Mouse (Mus musculus): Measurements from ENCODE around the gene Olfr237-ps1. TPM values are rescaled to one million over a fixed set of nuclear protein-coding genes. Genes with fewer than 3 reads are reported as not detected.
"Not testable (repeated sequence)": the region's sequence is repeated elsewhere in the genome, so short reads cannot be mapped to it uniquely, and the experiment has no call there.

The Olfr237-ps1 gene
- total RNA-seq (2022) = not detected

DNA sequence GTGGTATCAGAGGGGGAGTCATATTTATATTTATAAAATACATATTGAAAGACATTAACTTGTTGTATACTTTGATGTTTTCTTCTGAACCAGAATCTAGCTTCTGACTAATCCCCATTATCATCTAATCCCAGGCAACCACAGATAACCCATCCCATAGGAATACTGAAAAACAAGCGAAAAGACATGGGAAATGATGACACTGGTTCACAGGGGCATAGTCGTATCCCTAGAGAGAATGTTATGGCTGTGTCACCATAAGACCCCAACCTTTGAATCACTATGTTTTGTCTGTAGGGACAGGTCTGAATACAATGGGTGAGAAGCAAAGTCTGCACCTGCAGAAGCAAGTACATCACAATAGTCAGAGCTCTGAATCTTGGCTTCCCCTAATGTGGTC is at the start of gene Olfr237-ps1:
Gene Olfr237-ps1, plus strand, starts transcription at position 301 of the 400 bp plus-strand sequence.
- DNase-seq (ENCODE audit: low spot score) = not testable (repeated sequence)

DNA sequence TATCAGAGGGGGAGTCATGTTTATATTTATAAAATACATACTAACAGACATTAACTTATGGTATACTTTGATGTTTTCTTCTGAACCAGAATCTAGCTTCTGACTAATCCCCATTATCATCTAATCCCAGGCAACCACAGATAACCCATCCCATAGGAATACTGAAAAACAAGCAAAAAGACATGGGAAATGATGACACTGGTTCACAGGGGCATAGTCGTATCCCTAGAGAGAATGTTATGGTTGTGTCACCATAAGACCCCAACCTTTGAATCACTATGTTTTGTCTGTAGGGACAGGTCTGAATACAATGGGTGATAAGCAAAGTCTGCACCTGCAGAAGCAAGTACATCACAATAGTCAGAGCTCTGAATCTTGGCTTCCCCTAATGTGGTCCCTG is 40.3 kb upstream of the Olfr237-ps1 start, which contains the start of gene Olfr441:
Gene Olfr441, plus strand, starts transcription at position 301 of the 400 bp plus-strand sequence.
- DNase-seq (ENCODE audit: low spot score) = not testable (repeated sequence)

DNA sequence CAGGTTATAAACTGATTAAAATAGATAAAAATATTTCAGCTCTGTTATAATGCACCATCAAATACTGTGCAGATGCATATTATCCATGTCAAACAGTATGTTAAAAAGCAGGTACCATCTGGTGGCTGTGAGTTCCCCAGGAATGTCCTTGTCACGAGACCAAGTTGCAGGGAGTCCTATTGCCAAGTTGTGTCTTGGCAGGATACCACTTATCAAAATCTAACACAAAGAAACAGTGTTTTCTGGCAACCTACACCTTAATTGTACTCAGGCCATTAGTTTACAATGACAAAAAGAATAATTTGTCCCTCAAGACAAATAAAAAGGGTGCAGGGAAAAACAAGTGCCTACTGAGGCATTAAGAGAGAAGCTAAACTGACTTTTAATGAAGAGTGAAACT is 13.1 kb downstream of the Olfr237-ps1 start:
- DNase-seq (ENCODE audit: low spot score) = no peak

DNA sequence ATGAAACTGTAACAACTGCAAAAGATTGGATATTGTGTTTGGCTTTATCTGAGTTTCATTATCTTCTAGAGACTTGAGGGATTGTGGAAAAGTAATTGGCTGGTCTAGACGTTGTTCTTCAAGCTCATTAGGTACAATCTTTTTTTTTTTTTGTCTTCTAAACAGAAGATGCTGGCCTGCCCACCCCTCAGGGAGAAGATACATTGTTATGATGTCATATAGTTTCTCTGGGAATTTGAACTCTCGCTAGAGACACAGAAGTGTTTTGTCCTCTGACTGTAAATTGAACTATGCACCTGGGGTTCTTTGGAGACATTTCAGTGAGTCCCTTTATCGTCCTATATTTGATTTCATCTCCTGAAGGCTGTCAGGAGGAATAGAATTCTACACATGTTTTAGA is 16.6 kb downstream of the Olfr237-ps1 start, which contains the start of gene Olfr437:
Gene Olfr437, plus strand, starts transcription at position 301 of the 400 bp plus-strand sequence.
- no peak for DNase-seq (ENCODE audit: low spot score)

DNA sequence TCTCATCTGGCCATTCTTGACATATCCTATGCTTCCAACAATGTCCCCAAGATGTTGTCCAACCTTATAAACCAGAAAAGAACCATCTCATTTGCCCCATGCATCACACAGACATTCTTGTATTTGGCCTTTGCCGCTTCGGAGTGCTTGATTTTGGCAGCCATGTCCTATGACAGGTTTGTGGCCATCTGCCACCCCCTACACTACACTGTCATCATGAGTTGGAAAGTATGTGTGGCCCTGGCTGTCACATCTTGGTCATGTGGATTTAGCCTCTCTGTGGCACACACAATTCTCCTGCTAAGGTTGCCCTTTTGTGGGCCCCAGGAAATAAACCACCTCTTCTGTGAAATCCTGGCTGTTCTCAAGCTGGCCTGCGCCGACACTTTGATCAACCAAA is 20.9 kb downstream of the Olfr237-ps1 start:
- DNase-seq (ENCODE audit: low spot score) = no peak

DNA sequence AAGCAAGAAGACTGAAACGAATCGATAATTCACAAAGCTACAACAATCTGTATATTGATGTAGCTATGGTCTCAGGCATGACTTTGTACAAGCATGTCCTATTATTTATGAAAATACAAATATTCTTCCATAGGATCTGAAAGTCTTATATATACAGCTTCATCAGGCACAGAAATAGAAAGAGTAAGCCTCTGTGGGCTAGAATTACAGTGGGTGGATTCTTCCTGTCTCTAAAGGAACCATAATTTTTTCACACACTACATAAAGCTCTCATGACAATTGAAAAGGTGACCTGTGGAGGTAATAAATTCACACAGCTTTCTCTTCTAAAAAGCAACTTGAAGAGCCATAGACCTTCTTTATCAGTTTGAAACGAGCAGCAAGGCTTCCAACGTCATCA is 25.5 kb downstream of the Olfr237-ps1 start, which contains the start of gene Olfr13:
Gene Olfr13, plus strand, starts transcription at position 301 of the 400 bp plus-strand sequence.
- no peak for DNase-seq (ENCODE audit: low spot score)

DNA sequence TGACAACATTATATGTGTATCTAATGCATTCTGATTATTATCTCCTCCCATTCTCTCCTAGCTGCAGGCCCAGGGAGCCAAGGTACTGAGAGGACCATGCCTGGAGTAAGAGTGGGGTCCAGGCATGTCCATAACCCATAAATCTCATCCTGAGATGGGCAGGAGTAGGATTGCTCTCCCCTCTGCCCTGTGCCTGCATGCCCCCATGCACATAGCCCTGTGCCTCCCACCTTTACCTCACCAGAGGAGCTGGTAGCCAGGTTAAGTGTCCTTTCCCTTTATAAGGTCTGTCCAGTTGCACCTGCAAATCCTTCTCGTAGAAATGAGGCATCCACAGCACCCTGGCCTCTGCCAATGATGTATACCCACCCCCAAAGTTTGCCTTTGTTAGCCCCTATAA is 31.8 kb downstream of the Olfr237-ps1 start:
- DNase-seq (ENCODE audit: low spot score) = no peak

DNA sequence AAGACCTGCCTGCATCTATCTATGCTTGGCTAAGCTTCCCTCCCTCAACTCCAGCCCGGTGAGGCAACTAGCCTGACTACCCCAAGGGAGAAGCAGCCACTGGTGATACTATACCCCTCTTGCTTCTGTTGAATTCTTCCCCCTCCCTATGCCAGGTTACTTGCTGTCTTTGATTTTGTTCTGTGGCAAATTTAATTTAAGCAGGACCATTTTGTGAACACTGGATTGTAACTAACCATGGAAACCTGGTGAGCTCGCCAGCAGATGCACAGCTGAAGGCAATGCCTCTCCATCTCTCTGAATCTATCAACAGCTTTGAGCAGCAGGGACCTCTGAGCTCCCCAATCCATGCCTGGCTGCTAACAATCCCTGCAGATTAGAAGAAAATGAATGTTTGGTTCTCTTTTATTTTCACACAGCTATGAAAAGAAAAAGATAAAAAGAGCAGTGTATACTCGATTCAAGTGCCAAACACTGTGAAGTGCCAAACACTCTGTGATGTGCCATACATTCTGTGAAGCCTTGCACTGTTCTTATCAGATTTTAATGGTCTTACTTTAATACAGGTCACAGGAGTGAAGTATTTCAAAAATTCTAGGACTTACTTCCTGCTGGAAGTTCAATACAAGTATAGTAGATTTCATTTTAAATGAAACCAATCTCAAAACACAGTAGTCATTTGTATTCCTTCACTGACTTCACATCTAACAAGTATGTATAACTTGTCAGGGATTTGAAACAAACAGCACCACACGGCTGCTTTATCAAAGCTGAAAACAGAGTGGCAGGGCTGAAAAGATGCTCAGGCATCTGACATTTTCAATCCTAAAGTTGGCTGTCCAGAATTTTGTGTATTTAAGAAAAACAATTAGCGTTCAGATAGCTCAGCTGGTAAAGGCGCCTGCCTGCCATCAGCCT is 32.5 kb downstream of the Olfr237-ps1 start:
- no peak for DNase-seq (ENCODE audit: low spot score)

DNA sequence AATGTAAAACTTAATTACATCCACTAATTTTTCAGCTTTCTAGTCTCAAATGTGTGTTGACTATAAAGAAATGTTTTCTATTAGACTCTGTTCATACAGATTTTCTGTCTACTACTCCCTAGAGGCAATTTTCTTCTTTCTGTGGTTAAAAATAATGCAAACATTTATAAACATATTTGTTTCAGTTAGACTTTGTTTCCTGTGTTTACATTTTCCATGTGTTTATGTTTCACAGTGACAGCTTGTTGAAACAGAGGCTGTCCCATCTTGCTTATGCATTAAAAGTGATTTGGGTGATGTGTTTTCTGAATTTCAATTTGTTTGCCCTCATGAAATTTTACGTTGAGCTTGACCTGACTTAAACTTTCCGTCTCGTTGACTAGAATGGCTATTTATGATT is 44.6 kb downstream of the Olfr237-ps1 start:
- DNase-seq (ENCODE audit: low spot score) = no peak

DNA sequence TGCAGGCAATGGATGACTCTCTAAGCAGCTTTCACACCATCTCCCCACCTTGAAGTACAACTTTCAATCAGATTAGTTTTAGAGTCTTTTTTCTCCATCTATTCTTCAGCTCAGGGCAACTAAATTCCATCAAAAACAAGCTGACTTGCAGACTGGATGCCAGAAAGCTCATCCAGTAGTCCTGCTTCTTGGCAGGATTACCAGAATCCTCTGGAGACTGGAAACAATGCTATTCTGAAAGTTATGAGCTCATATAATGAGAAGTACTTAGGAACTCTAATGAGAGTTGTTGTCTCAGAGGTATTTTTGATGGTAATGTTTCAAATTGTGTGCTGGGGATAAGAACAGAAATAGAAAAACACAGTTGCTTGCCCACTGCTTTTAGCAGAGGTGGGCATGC is 50.4 kb downstream of the Olfr237-ps1 start, which contains the start of gene Olfr435:
Gene Olfr435, plus strand, starts transcription at position 366 of the 400 bp plus-strand sequence.
- no peak for DNase-seq (ENCODE audit: low spot score)

DNA sequence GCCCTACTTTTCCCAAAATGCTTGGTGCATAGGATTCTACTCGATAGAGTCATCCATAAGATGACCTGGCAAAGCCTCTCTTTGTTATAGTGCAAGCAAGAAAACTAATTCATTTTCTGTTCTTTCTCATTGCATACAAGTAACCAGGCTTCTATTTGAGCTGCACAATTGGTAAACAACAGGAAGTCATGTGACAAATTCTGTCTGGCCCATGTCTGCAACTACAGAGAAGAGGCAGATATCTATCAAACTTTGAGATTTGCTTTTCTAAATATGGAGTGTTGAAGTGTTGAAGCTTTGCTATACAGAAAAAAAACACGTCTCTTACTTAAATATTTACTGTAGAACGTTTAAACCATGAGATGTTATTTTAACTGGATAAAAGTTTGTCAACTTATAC is 51.7 kb downstream of the Olfr237-ps1 start:
- no peak for DNase-seq (ENCODE audit: low spot score)

DNA sequence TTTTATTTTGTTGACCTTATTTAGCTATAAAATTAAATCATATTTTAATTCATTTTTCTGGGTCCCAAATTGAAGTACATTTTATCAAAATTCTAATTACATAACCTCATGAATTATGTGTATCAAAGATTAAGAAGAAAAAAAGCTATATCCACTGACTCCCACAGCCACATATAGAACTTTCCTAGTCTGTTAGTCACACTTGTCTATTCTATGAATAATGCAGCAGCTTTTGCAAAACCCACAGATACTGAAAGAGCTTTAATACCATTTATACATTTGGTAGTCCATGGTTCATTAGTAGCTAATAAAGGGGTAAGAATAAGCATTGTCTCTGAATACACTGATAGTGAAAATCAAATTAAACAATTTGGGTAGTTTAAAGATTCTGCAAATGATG is 56.4 kb downstream of the Olfr237-ps1 start:
- no peak for DNase-seq (ENCODE audit: low spot score)

DNA sequence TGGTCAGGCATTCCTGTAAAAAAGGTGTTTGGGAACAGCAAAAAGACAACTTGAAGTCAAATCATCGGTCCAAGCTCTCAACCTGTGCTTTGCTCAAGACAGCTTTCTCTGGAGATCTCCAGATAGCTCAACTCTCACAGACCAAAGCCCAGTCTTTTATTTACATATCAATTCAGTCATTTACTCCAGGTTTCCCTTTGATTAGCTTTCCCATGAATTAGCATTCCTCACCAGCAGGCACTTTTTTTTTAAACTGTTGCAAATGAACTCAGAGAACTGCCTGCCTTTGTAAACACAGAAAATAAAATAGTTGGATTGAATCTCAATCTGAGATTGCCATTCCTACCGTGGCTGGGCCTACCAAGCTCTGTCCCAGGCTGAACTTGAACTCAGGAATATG is 59.0 kb downstream of the Olfr237-ps1 start:
- no peak for DNase-seq (ENCODE audit: low spot score)

Other genes starting within 250 kb of the Olfr237-ps1 start
- not detected for gene Olfr447, start 237.7 kb upstream of the Olfr237-ps1 start, total RNA-seq (2022)
- not detected for gene Olfr446, start 225.2 kb upstream of the Olfr237-ps1 start, total RNA-seq (2022)
- not detected for gene Olfr444, start 197.5 kb upstream of the Olfr237-ps1 start, total RNA-seq (2022)
- gene Olfr441, start 40.2 kb upstream of the Olfr237-ps1 start, total RNA-seq (2022) = not detected
- not detected for gene Olfr437, start 16.7 kb downstream of the Olfr237-ps1 start, total RNA-seq (2022)
- not detected for gene Olfr13, start 25.6 kb downstream of the Olfr237-ps1 start, total RNA-seq (2022)
- gene Olfr435, start 50.6 kb downstream of the Olfr237-ps1 start, total RNA-seq (2022) = not detected
- not detected for gene Olfr434, start 66.5 kb downstream of the Olfr237-ps1 start, total RNA-seq (2022)
- not detected for gene Olfr47, start 85.0 kb downstream of the Olfr237-ps1 start, total RNA-seq (2022)
- 10 to 100 TPM; 13.7 to 16.9 (median 15.6) TPM for gene Arhgef5, start 119.0 kb downstream of the Olfr237-ps1 start, total RNA-seq (2022)
- not detected for gene Nobox, start 163.0 kb downstream of the Olfr237-ps1 start, total RNA-seq (2022)

Data from heart, adult 8-10 months (tissue).